23 mouse cellular contexts compared by ENCODE assay signal in genomic region chr2:73557956-73558355, GRCm38 (mm10). TPM values are rescaled to one million over a fixed set of nuclear protein-coding genes. Genes with fewer than 3 reads are reported as not detected.
"Had no signal": no experiment of that assay in that cellular context is flagged by ENCODE, and none has a peak within 500 bp of the region (broad histone marks: within the 10 kb centered on the region; RNA-seq: fewer than 3 reads in every experiment).

No protein-coding gene starts in this region.

- H3K9ac ChIP-seq: intestine, embryonic 15.5 days; limb, embryonic 13.5 days; liver, embryonic 12.5 days; liver, embryonic 15.5 days; lung, embryonic 15.5 days; midbrain, embryonic 12.5 days; midbrain, embryonic 15.5 days; neural tube, embryonic 13.5 days; stomach, embryonic 15.5 days had no signal

- H3K36me3 ChIP-seq: intestine, embryonic 15.5 days; limb, embryonic 10.5 days; limb, embryonic 13.5 days; liver, embryonic 12.5 days; liver, embryonic 15.5 days; lung, embryonic 15.5 days; midbrain, embryonic 12.5 days; midbrain, embryonic 15.5 days; neural tube, embryonic 13.5 days; stomach, embryonic 15.5 days had no signal

- H3K27me3 ChIP-seq: intestine, embryonic 15.5 days; limb, embryonic 13.5 days; lung, embryonic 15.5 days; midbrain, embryonic 15.5 days; neural tube, embryonic 13.5 days; stomach, embryonic 15.5 days had no signal

- H3K9me3 ChIP-seq: intestine, embryonic 15.5 days; limb, embryonic 10.5 days; limb, embryonic 13.5 days; liver, embryonic 12.5 days; liver, embryonic 15.5 days; lung, embryonic 15.5 days; midbrain, embryonic 12.5 days; midbrain, embryonic 15.5 days; neural tube, embryonic 13.5 days; stomach, embryonic 15.5 days had no signal

- H3K27ac ChIP-seq: intestine, embryonic 15.5 days; limb, embryonic 10.5 days; limb, embryonic 13.5 days; liver, embryonic 12.5 days; liver, embryonic 15.5 days; lung, embryonic 15.5 days; macrophage; midbrain, embryonic 12.5 days; midbrain, embryonic 15.5 days; neural tube, embryonic 13.5 days; stomach, embryonic 15.5 days had no signal

- ATAC-seq: hindbrain, embryonic 16.5 days; intestine, embryonic 15.5 days; liver, embryonic 12.5 days; midbrain, embryonic 15.5 days had no signal

- H3K4me3 ChIP-seq: intestine, embryonic 15.5 days; limb, embryonic 10.5 days; limb, embryonic 13.5 days; liver, embryonic 12.5 days; liver, embryonic 15.5 days; lung, embryonic 15.5 days; midbrain, embryonic 12.5 days; midbrain, embryonic 15.5 days; myocyte; neural tube, embryonic 13.5 days; stomach, embryonic 15.5 days had no signal

- DNase-seq: liver; lung, adult 18-20 months; retina, postnatal 1 day; right cerebral cortex, postnatal 25 days; spleen, adult 18-20 months; thymus, postnatal 36 days had no signal

- H3K4me2 ChIP-seq: intestine, embryonic 15.5 days; limb, embryonic 13.5 days; liver, embryonic 12.5 days; liver, embryonic 15.5 days; lung, embryonic 15.5 days; midbrain, embryonic 12.5 days; midbrain, embryonic 15.5 days; neural tube, embryonic 13.5 days; stomach, embryonic 15.5 days had no signal

RNA-seq across cellular contexts. Expression of gene Chrna1, which starts 22.2 kb away (rescaled TPM):
- total RNA-seq: megakaryocyte, adult 5-6 weeks; monocyte, adult 5-6 weeks; neutrophil, adult 5-6 weeks had no signal
- polyA plus RNA-seq: macrophage; urinary bladder, adult 2 months had no signal
